Mouse (Mus musculus): Measurements from ENCODE around the gene Cald1. TPM values are rescaled to one million over a fixed set of nuclear protein-coding genes. Genes with fewer than 3 reads are reported as not detected.

Cald1 gene
- polyA plus RNA-seq, 2 experiments, result 24.9 to 45.1 TPM

GRCm38 (mm10) chr6:34622865-34623264, 24.6 kb downstream of the Cald1 start:
- no peaks in the 10 kb centered on the region for H3K27me3 ChIP-seq (ENCODE audit: control insufficient read depth, insufficient read depth, low read length)
- H3K4me1 ChIP-seq (replicated peaks; ENCODE audit: control insufficient read depth in 2 of 2, insufficient read depth in 2 of 2, low read length in 1 of 2), result no peaks in the 10 kb centered on the region; a peak in 1 of 4 replicates
- 59% methylated on average over 6 of the region's 6 CpGs for WGBS (ENCODE audit: insufficient replicate concordance)
- TF ChIP-seq EP300 (IDR thresholded peaks at IDR 0.05; ENCODE audit: low read depth) (no peak), CTCF (IDR thresholded peaks at IDR 0.05; ENCODE audit: low read depth) (no peak)
- H3K4me3 ChIP-seq (ENCODE audit: insufficient read depth in 1 of 2, low read depth in 2 of 2, low read length in 2 of 2), result no peak overlapping the region
- no peak overlapping the region for H3K27ac ChIP-seq
- ATAC-seq (ENCODE audit: insufficient read depth) (no peak), DNase-seq (ENCODE audit: low read depth in 3 of 3, low spot score in 3 of 3) (no peak)
- no peak overlapping the region for H3K4me2 ChIP-seq (ENCODE audit: low read depth)
- no peak overlapping the region for H3K9ac ChIP-seq (replicated peaks)
- no peaks in the 10 kb centered on the region for H3K9me3 ChIP-seq (ENCODE audit: control insufficient read depth, low read length)
- H3K36me3 ChIP-seq (replicated peaks; ENCODE audit: control insufficient read depth, insufficient read depth, low read depth), result no peaks in the 10 kb centered on the region

GRCm38 (mm10) chr6:34623290-34623689, 25.0 kb downstream of the Cald1 start:
- Histone ChIP-seq H3K9ac (replicated peaks) (no peak overlapping the region), H3K4me2 (ENCODE audit: low read depth) (no peak overlapping the region), H3K4me3 (ENCODE audit: insufficient read depth in 1 of 2, low read depth in 2 of 2, low read length in 2 of 2) (no peak overlapping the region), H3K4me1 (replicated peaks; ENCODE audit: control insufficient read depth in 2 of 2, insufficient read depth in 2 of 2, low read length in 1 of 2) (no peaks in the 10 kb centered on the region; a peak in 1 of 4 replicates), H3K9me3 (ENCODE audit: control insufficient read depth, low read length) (no peaks in the 10 kb centered on the region), H3K36me3 (replicated peaks; ENCODE audit: control insufficient read depth, insufficient read depth, low read depth) (no peaks in the 10 kb centered on the region), H3K27me3 (ENCODE audit: control insufficient read depth, insufficient read depth, low read length) (no peaks in the 10 kb centered on the region), H3K27ac (no peak overlapping the region)
- TF ChIP-seq EP300 (IDR thresholded peaks at IDR 0.05; ENCODE audit: low read depth), result no peak
- WGBS (ENCODE audit: insufficient replicate concordance), result 55% methylated on average over 7 of the region's 7 CpGs
- DNase-seq (ENCODE audit: low read depth in 3 of 3, low spot score in 3 of 3) (no peak), ATAC-seq (ENCODE audit: insufficient read depth) (no peak)

GRCm38 (mm10) chr6:34624536-34624935, 26.2 kb downstream of the Cald1 start:
- H3K9ac ChIP-seq (replicated peaks), result no peak overlapping the region
- no peak overlapping the region for H3K4me2 ChIP-seq (ENCODE audit: low read depth)
- ATAC-seq (ENCODE audit: insufficient read depth), result no peak
- H3K4me1 ChIP-seq (replicated peaks; ENCODE audit: control insufficient read depth in 2 of 2, insufficient read depth in 2 of 2, low read length in 1 of 2), result no peaks in the 10 kb centered on the region
- no peak overlapping the region for H3K4me3 ChIP-seq (ENCODE audit: insufficient read depth in 1 of 2, low read depth in 2 of 2, low read length in 2 of 2)
- H3K9me3 ChIP-seq (ENCODE audit: control insufficient read depth, low read length), result no peaks in the 10 kb centered on the region
- 60% methylated on average over 3 of the region's 3 CpGs for WGBS (ENCODE audit: insufficient replicate concordance)
- no peak for DNase-seq (ENCODE audit: low read depth in 3 of 3, low spot score in 3 of 3)
- no peaks in the 10 kb centered on the region for H3K36me3 ChIP-seq (replicated peaks; ENCODE audit: control insufficient read depth, insufficient read depth, low read depth)
- no peak overlapping the region for H3K27ac ChIP-seq
- H3K27me3 ChIP-seq (ENCODE audit: control insufficient read depth, insufficient read depth, low read length), result no peaks in the 10 kb centered on the region
- no peak for TF ChIP-seq EP300 (IDR thresholded peaks at IDR 0.05; ENCODE audit: low read depth)
- no peak for TF ChIP-seq CTCF (IDR thresholded peaks at IDR 0.05; ENCODE audit: low read depth)

- Histone ChIP-seq H3K27me3 (ENCODE audit: control insufficient read depth, insufficient read depth, low read length) (no peaks in the 10 kb centered on the region), H3K4me2 (ENCODE audit: low read depth) (no peak overlapping the region), H3K9me3 (ENCODE audit: control insufficient read depth, low read length) (no peaks in the 10 kb centered on the region), H3K36me3 (replicated peaks; ENCODE audit: control insufficient read depth, insufficient read depth, low read depth) (no peaks in the 10 kb centered on the region), H3K4me1 (replicated peaks; ENCODE audit: control insufficient read depth in 2 of 2, insufficient read depth in 2 of 2, low read length in 1 of 2) (no peaks in the 10 kb centered on the region), H3K4me3 (ENCODE audit: insufficient read depth in 1 of 2, low read depth in 2 of 2, low read length in 2 of 2) (no peak overlapping the region), H3K27ac (no peak overlapping the region), H3K9ac (replicated peaks) (no peak overlapping the region)
- ATAC-seq (ENCODE audit: insufficient read depth) (no peak), DNase-seq (ENCODE audit: low read depth in 3 of 3, low spot score in 3 of 3) (no peak)
- WGBS (ENCODE audit: insufficient replicate concordance), result 54% methylated on average over 8 of the region's 8 CpGs
- no peak for TF ChIP-seq CTCF (IDR thresholded peaks at IDR 0.05; ENCODE audit: low read depth)
- no peak for TF ChIP-seq EP300 (IDR thresholded peaks at IDR 0.05; ENCODE audit: low read depth)
These were observed 28.4 kb downstream of the Cald1 start for GRCm38 (mm10) chr6:34626586-34627245.

GRCm38 (mm10) chr6:34628131-34628530, 29.8 kb downstream of the Cald1 start:
- Histone ChIP-seq H3K4me3 (ENCODE audit: insufficient read depth in 1 of 2, low read depth in 2 of 2, low read length in 2 of 2) (no peak overlapping the region), H3K4me1 (replicated peaks; ENCODE audit: control insufficient read depth in 2 of 2, insufficient read depth in 2 of 2, low read length in 1 of 2) (no peaks in the 10 kb centered on the region), H3K27ac (no peak overlapping the region), H3K4me2 (ENCODE audit: low read depth) (no peak overlapping the region), H3K9ac (replicated peaks) (no peak overlapping the region), H3K36me3 (replicated peaks; ENCODE audit: control insufficient read depth, insufficient read depth, low read depth) (no peaks in the 10 kb centered on the region), H3K27me3 (ENCODE audit: control insufficient read depth, insufficient read depth, low read length) (no peaks in the 10 kb centered on the region), H3K9me3 (ENCODE audit: control insufficient read depth, low read length) (no peaks in the 10 kb centered on the region)
- WGBS (ENCODE audit: insufficient replicate concordance), result 21% methylated on average over 1 of the region's 1 CpGs
- DNase-seq (ENCODE audit: low read depth in 3 of 3, low spot score in 3 of 3) (no peak), ATAC-seq (ENCODE audit: insufficient read depth) (no peak)
- TF ChIP-seq CTCF (IDR thresholded peaks at IDR 0.05; ENCODE audit: low read depth) (no peak), EP300 (IDR thresholded peaks at IDR 0.05; ENCODE audit: low read depth) (no peak)
